Mouse (Mus musculus) intestine, postnatal 0 days (tissue): ENCODE measurements around the gene G3bp2. TPM values are rescaled to one million over a fixed set of nuclear protein-coding genes. Genes with fewer than 3 reads are reported as not detected.

Experiments used
- ATAC-seq: fragments of 200-750 bp; cut with Nextera tagmentation; 2 replicates; pipeline ENCODE4 v1.8.0; 2017; ENCODE audit warnings: mild to moderate bottlenecking, moderate TSS enrichment, moderate library complexity
- H3K27ac ChIP-seq: fragments of 300-500 bp; sonication (generic); 2 replicates; pipeline ENCODE4 v1.5.1; 2014; ENCODE audit warnings: mild to moderate bottlenecking, low read depth, low read length, moderate library complexity
- H3K27me3 ChIP-seq: fragments of 300-500 bp; sonication (generic); replicated peaks from 2 replicates; pipeline ENCODE4 v1.6.1; 2014; ENCODE audit warnings: low read length, mixed read lengths; ENCODE audit not compliant: control insufficient read depth, insufficient read depth
- H3K36me3 ChIP-seq: fragments of 300-500 bp; sonication (generic); 2 replicates; pipeline ENCODE4 v1.6.1; 2014; ENCODE audit warnings: mild to moderate bottlenecking, moderate library complexity; ENCODE audit not compliant: control insufficient read depth, insufficient read depth
- H3K4me1 ChIP-seq: fragments of 300-500 bp; sonication (generic); replicated peaks from 2 replicates; pipeline ENCODE4 v1.6.1; 2014; ENCODE audit warnings: antibody characterized with exemption, low read length, mixed read lengths; ENCODE audit not compliant: control insufficient read depth, insufficient read depth
- H3K4me2 ChIP-seq: fragments of 300-500 bp; sonication (generic); replicated peaks from 2 replicates; pipeline ENCODE4 v1.6.1; 2014; ENCODE audit warnings: low read depth, mild to moderate bottlenecking, moderate library complexity
- H3K4me3 ChIP-seq: fragments of 300-500 bp; sonication (generic); 2 replicates; pipeline ENCODE4 v1.5.1; 2014; ENCODE audit warnings: low read depth, low read length
- H3K9ac ChIP-seq: fragments of 300-500 bp; sonication (generic); 2 replicates; pipeline ENCODE4 v1.6.1; 2014; ENCODE audit warnings: mild to moderate bottlenecking, low read depth, low read length
- H3K9me3 ChIP-seq: fragments of 300-500 bp; sonication (generic); 2 replicates; pipeline ENCODE4 v1.6.1; 2016; ENCODE audit warnings: mixed run types; ENCODE audit not compliant: control insufficient read depth
- CTCF ChIP-seq: sonication (generic); IDR thresholded peaks from 2 replicates; pipeline ENCODE4 v1.5.1; 2016; ENCODE audit warnings: low read depth, mild to moderate bottlenecking, control low read depth, antibody characterized with exemption, moderate library complexity
- WGBS: fragments of 180-500 bp; shearing (Covaris S2); extraction: QIAGEN DNeasy Blood & Tissue Kit; methylation state at CpG from one replicate; pipeline ENCODE4 v1.1.7; 2014; 5-methylcytosine and 5-hydroxymethylcytosine counted together
- polyA plus RNA-seq: library from polyadenylated mRNA; unstranded; fragments of >200 nt; fragmentation: Nextera tagmentation; extraction: Ambion mirVana; gene quantifications from 2 replicates; pipeline ENCODE4 v1.2.1, GENCODE M21; 2015

The G3bp2 gene
- polyA plus RNA-seq, 1 experiment from 2014 or later = 121 TPM

DNA sequence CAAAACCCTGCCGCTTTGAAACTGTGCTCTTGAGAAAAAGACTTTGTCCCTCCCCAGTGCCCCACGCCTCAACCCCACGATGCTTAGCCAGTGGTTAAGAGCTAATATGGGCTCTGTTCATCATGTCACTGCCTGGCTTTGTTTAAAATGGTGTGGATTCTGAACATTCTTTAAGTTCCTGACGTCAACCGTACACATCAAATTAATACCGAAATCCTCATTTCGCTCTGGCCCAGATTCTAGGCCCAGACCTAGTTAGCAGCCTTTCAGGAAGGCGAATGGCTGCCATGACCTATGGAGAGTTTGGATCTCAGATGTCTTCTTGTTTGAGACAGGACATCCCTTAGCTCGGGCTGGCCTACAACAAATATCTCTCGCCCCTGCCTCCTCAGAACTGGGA is 44.2 kb upstream of the G3bp2 start:
- Histone ChIP-seq H3K4me3 (no peak overlapping the region), H3K9ac (no peak overlapping the region), H3K27ac (no peak overlapping the region), H3K4me2 (0 out of 2 replicates have a peak overlapping the region, but pooled peaks have one; percentile 6), H3K36me3 (no peaks in the 10 kb centered on the region), H3K27me3 (no peaks in the 10 kb centered on the region), H3K4me1 (no peaks in the 10 kb centered on the region), H3K9me3 (no peaks in the 10 kb centered on the region)
- 76% methylated on average over 10 of the region's 10 CpGs for WGBS
- no peak for TF ChIP-seq CTCF
- ATAC-seq = no peak

DNA sequence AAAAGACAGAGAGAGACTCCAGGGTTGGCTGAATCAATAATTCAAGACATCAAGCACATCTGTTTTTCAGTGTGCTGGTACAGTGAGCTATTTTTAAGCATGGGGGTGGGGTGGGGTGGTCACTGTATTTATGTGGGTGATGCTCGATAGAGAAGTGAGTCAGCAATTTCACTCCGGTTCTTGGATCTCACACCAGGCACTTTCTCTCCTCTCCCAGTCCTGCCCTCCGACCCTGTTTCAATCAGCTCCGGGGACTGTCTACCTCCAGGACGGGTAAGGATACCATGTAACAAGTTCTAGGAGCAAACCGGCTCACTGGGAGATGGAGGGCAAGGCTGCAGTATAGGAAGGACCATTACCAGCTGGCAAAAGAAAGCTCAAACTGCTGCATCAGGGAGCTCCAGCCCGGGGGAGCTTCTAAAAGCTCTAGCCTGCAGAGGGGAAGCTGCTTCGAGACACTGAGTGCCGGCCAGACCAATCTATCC is 43.7 kb upstream of the G3bp2 start:
- no peak for TF ChIP-seq CTCF
- H3K4me3 ChIP-seq = no peak overlapping the region
- H3K36me3 ChIP-seq = no peaks in the 10 kb centered on the region
- H3K9me3 ChIP-seq = no peaks in the 10 kb centered on the region
- no peaks in the 10 kb centered on the region for H3K4me1 ChIP-seq
- 66% methylated on average over 9 of the region's 9 CpGs for WGBS
- H3K9ac ChIP-seq = no peak overlapping the region
- no peak for ATAC-seq
- H3K27me3 ChIP-seq = no peaks in the 10 kb centered on the region
- no peak overlapping the region for H3K27ac ChIP-seq
- H3K4me2 ChIP-seq = 0 out of 2 replicates have a peak overlapping the region, but pooled peaks have one; percentile 6

DNA sequence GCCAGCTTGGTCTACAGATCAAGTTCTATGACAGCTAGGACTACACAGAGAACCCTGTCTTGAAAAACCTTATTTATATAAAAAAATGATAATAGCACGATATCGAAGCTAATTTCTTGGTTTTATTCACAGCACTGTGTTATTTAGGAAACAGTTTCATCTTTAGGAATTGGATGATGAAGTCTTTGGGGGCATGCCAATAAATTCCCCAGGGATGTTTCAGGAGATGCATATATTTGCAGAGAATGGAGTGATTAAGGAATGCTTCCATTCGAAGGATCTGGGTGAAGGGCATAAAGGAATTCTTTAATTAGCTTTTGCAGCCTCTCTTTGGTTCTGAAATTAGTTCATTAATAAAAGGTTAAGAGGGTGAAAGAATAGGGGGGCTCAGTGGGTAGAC is 41.9 kb upstream of the G3bp2 start:
- Histone ChIP-seq H3K4me3 (no peak overlapping the region), H3K4me2 (no peak overlapping the region), H3K27ac (no peak overlapping the region), H3K9ac (no peak overlapping the region), H3K9me3 (no peaks in the 10 kb centered on the region), H3K4me1 (no peaks in the 10 kb centered on the region), H3K36me3 (no peaks in the 10 kb centered on the region), H3K27me3 (no peaks in the 10 kb centered on the region)
- WGBS = 89% methylated on average over 3 of the region's 3 CpGs
- no peak for TF ChIP-seq CTCF
- ATAC-seq = no peak

GRCm38 (mm10) chr5:92121636-92122035 is 38.1 kb upstream of the G3bp2 start:
- no peak for ATAC-seq
- 67% methylated on average over 4 of the region's 4 CpGs for WGBS

GRCm38 (mm10) chr5:92117823-92118403 is 34.4 kb upstream of the G3bp2 start:
- H3K4me2 ChIP-seq = no peak overlapping the region
- H3K27me3 ChIP-seq = no peaks in the 10 kb centered on the region
- H3K36me3 ChIP-seq = no peaks in the 10 kb centered on the region
- no peaks in the 10 kb centered on the region for H3K9me3 ChIP-seq
- no peak overlapping the region for H3K27ac ChIP-seq
- no peaks in the 10 kb centered on the region for H3K4me1 ChIP-seq
- peak; percentile 89 for ATAC-seq
- no peak overlapping the region for H3K4me3 ChIP-seq
- TF ChIP-seq CTCF = peak; percentile 95
- no peak overlapping the region for H3K9ac ChIP-seq
- WGBS = 38% methylated on average over 12 of the region's 12 CpGs

More at GRCm38 (mm10) chr5:92121636-92122035, 38.1 kb upstream of the G3bp2 start:
- H3K9me3 ChIP-seq = no peaks in the 10 kb centered on the region
- H3K9ac ChIP-seq = no peak overlapping the region
- no peaks in the 10 kb centered on the region for H3K4me1 ChIP-seq
- H3K27me3 ChIP-seq = no peaks in the 10 kb centered on the region
- H3K27ac ChIP-seq = no peak overlapping the region
- TF ChIP-seq CTCF = no peak
- H3K4me2 ChIP-seq = no peak overlapping the region
- H3K4me3 ChIP-seq = no peak overlapping the region
- H3K36me3 ChIP-seq = no peaks in the 10 kb centered on the region

DNA sequence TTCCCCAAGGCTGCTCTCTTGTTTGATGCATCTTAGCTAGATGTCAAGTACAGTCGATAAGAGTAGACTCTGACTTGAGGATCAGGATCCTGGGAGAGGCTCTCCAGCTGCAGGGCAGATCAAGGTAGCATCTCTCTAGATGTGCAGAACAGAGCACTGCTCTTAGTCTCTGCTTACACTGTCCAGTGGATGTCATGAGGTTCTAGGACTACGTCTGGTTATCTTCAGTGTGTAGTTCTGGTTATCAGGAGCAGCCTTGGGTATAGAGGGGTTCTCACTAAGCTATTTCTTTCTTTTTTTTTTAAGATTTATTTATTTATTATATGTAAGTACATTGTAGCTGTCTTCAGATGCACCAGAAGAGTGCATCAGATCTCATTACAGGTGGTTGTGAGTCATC is 31.4 kb upstream of the G3bp2 start:
- Histone ChIP-seq H3K4me2 (no peak overlapping the region), H3K4me1 (0 out of 2 replicates have a peak, but pooled peaks cover 4% of the 10 kb centered on the region), H3K4me3 (no peak overlapping the region), H3K36me3 (no peaks in the 10 kb centered on the region), H3K27me3 (no peaks in the 10 kb centered on the region), H3K9ac (no peak overlapping the region), H3K9me3 (no peaks in the 10 kb centered on the region), H3K27ac (no peak overlapping the region)
- WGBS = 72% methylated on average over 2 of the region's 2 CpGs
- no peak for ATAC-seq
- TF ChIP-seq CTCF = no peak

GRCm38 (mm10) chr5:92114223-92114622 is 30.7 kb upstream of the G3bp2 start:
- Histone ChIP-seq H3K4me2 (no peak overlapping the region), H3K4me1 (0 out of 2 replicates have a peak, but pooled peaks cover 4% of the 10 kb centered on the region), H3K36me3 (no peaks in the 10 kb centered on the region), H3K9ac (no peak overlapping the region), H3K27ac (no peak overlapping the region), H3K9me3 (no peaks in the 10 kb centered on the region), H3K27me3 (no peaks in the 10 kb centered on the region), H3K4me3 (no peak overlapping the region)
- WGBS = 91% methylated on average over 6 of the region's 6 CpGs
- no peak for TF ChIP-seq CTCF
- no peak for ATAC-seq
